Mouse (Mus musculus) neutrophil, adult 65 days (primary cell): ENCODE data around the gene Gtf3c4. TPM values are rescaled to one million over a fixed set of nuclear protein-coding genes. Genes with fewer than 3 reads are reported as not detected.

Source experiments
- total RNA-seq: library from RNA; stranded (reverse); gene quantifications from 2 replicates; pipeline ENCODE4 v1.2.4, GENCODE M21; 2023

The Gtf3c4 gene
- 8.8 and 9.4 TPM in 2 replicates for total RNA-seq

GRCm38 (mm10) chr2:28840222-28840951 is at the start of gene Gtf3c4, which contains the start of gene Ddx31:
Gene Gtf3c4 (minus strand): TSS chr2:28840360.
Gene Ddx31 (plus strand): TSS chr2:28840406.

Other genes with a start within 250 kb of the Gtf3c4 start
- 5.5 and 6.3 TPM in 2 replicates for gene Gfi1b, start 218.4 kb downstream of the Gtf3c4 start, total RNA-seq
- gene Tsc1, start 199.1 kb downstream of the Gtf3c4 start, total RNA-seq, result 32.7 and 44.4 TPM in 2 replicates
- gene Spaca9, start 140.6 kb downstream of the Gtf3c4 start, total RNA-seq, result 11.9 and 16.3 TPM in 2 replicates
- gene Ak8, start 140.2 kb downstream of the Gtf3c4 start, total RNA-seq, result 2.2 and 5.0 TPM in 2 replicates
- 5.1 and 5.8 TPM in 2 replicates for gene Ddx31, start within 50 bp of the Gtf3c4 start, total RNA-seq
- not detected in 2 replicates for gene Barhl1, start 76.3 kb upstream of the Gtf3c4 start, total RNA-seq
- 0.73 TPM in 1 of 2 replicates, not detected in the other for gene Cfap77, start 214.7 kb upstream of the Gtf3c4 start, total RNA-seq
- gene Ttf1, start 219.9 kb upstream of the Gtf3c4 start, total RNA-seq, result 12.2 and 16.9 TPM in 2 replicates